Mouse (Mus musculus) olfactory bulb, adult 2 months (tissue): ENCODE measurements around the gene Get4. TPM values are rescaled to one million over a fixed set of nuclear protein-coding genes. Genes with fewer than 3 reads are reported as not detected.

Source experiments
- H3K27ac ChIP-seq: fragments of 200-500 bp; 2 replicates; pipeline ENCODE4 v1.5.1; 2012; ENCODE audit warnings: low read depth, low read length; ENCODE audit not compliant: insufficient read depth
- H3K4me1 ChIP-seq: fragments of 200-500 bp; 2 replicates; pipeline ENCODE4 v1.6.1; 2012; ENCODE audit warnings: low read length; ENCODE audit not compliant: control insufficient read depth, insufficient read depth
- H3K4me3 ChIP-seq: fragments of 200-500 bp; 2 replicates; pipeline ENCODE4 v1.5.1; 2012; ENCODE audit warnings: mild to moderate bottlenecking, low read depth, low read length, moderate library complexity; ENCODE audit not compliant: insufficient read depth
- CTCF ChIP-seq: fragments of 200-500 bp; IDR thresholded peaks from 2 replicates; pipeline ENCODE4 v1.5.1; 2012; ENCODE audit warnings: low read depth, mild to moderate bottlenecking, low read length, moderate library complexity; ENCODE audit not compliant: insufficient read depth
- POLR2A ChIP-seq: fragments of 200-500 bp; IDR thresholded peaks from 2 replicates; pipeline ENCODE4 v1.6.1; 2012; ENCODE audit warnings: mild to moderate bottlenecking, low read depth, low read length, moderate library complexity; ENCODE audit not compliant: insufficient read depth
- WGBS: fragments of 180-500 bp; shearing (Covaris S2); methylation state at CpG from one replicate; pipeline ENCODE4 v1.1.7; 2018; 5-methylcytosine and 5-hydroxymethylcytosine counted together
- polyA plus RNA-seq: library from polyadenylated mRNA; stranded (reverse); fragments of >200 nt; gene quantifications from 2 replicates; pipeline ENCODE4 v1.2.4, GENCODE M21; 2012; ENCODE audit warnings: low replicate concordance; ENCODE audit not compliant: missing spikeins, insufficient read depth, insufficient read length

Get4 gene
- polyA plus RNA-seq, 1 experiment, result not detected

- peaks cover 27% of the 10 kb centered on the region for H3K4me1 ChIP-seq
- 0 out of 2 replicates have a peak, but pooled peaks have one; percentile 26 for TF ChIP-seq POLR2A
- TF ChIP-seq CTCF, result no peak
- peak overlapping the region; percentile 69 for H3K27ac ChIP-seq
- peak overlapping the region; percentile 31 for H3K4me3 ChIP-seq
- WGBS, result 39% methylated on average over 21 of the region's 21 CpGs
Measured at GRCm38 (mm10) chr5:139317751-139318504, 65.8 kb downstream of the Get4 start.

Other genes with a start within 250 kb of the Get4 start
- gene Prkar1b, start 102.3 kb upstream of the Get4 start, polyA plus RNA-seq, result not detected in 2 replicates
- gene Dnaaf5, start 102.1 kb upstream of the Get4 start, polyA plus RNA-seq, result not detected in 2 replicates
- not detected in 2 replicates for gene Sun1, start 51.7 kb upstream of the Get4 start, polyA plus RNA-seq
- not detected in 2 replicates for gene Adap1, start 73.3 kb downstream of the Get4 start, polyA plus RNA-seq
- not detected in 2 replicates for gene Cox19, start 99.1 kb downstream of the Get4 start, polyA plus RNA-seq
- gene Cyp2w1, start 100.3 kb downstream of the Get4 start, polyA plus RNA-seq, result not detected in 2 replicates
- gene Gpr146, start 125.4 kb downstream of the Get4 start, polyA plus RNA-seq, result not detected in 2 replicates
- gene C130050O18Rik, start 153.0 kb downstream of the Get4 start, polyA plus RNA-seq, result not detected in 2 replicates
- not detected in 2 replicates for gene Gper1, start 170.8 kb downstream of the Get4 start, polyA plus RNA-seq
- gene 3110082I17Rik, start 208.2 kb downstream of the Get4 start, polyA plus RNA-seq, result not detected in 2 replicates
- gene Zfand2a, start 232.2 kb downstream of the Get4 start, polyA plus RNA-seq, result not detected in 2 replicates